Comparison of ENCODE assay signal across 28 mouse cellular contexts in the genomic region with DNA sequence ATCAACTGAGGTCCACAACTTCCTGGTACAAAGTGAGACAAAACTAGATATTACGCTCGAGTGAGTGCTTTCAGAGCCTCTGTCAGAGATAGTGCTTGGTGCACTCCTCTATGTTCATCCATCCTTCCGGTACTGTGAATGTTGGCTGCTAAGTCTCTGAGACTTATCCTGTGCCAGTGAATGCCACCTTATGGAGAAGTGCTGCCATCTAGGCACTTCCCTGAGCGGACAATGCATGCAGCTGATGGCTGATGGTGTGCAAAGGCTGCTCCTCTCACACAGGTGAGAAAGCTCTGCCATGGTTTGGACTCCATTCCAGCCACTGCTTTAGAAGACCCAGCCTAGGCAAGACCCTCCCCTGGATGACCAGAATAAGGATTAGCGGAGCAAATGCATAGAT. TPM values are rescaled to one million over a fixed set of nuclear protein-coding genes. Genes with fewer than 3 reads are reported as not detected.
DNase-seq lines count a peak whose midpoint lies in the region; TF ChIP-seq lines count a peak whose summit lies in the region.
"Had no signal": no experiment of that assay in that cellular context is flagged by ENCODE, and none has a peak within 500 bp of the region (broad histone marks: within the 10 kb centered on the region; RNA-seq: fewer than 3 reads in every experiment).

No protein-coding gene starts in this region.

- no peak for DNase-seq in gastrocnemius, adult 2 months
- no peak for DNase-seq in gastrocnemius, adult 18-20 months (ENCODE audit: low spot score)
- DNase-seq in left cerebral cortex, adult 18-20 months (ENCODE audit: low spot score in 2 of 2) = peak; percentile 16 to 24
- DNase-seq in left cerebral cortex, postnatal 10 days (ENCODE audit: extremely low spot score in 1 of 2, low spot score in 2 of 2) = no peak
- DNase-seq in right cerebral cortex, adult 2 months (ENCODE audit: low spot score in 2 of 2) = peak; percentile 25 to 31
- no peak for DNase-seq in right cerebral cortex, postnatal 14 days
- no peak for DNase-seq in adipocyte (ENCODE audit: low spot score)
- DNase-seq: adrenal gland, adult 8-10 months; B cell, adult 2 months; cerebellum, adult 9-10 months; gastrocnemius, postnatal 10 days; kidney, adult 8-10 months; kidney, postnatal 10 days; liver, postnatal 0 days; thymus, adult 18-20 months; thymus, postnatal 36 days had no signal

- no peak overlapping the region for H3K4me3 ChIP-seq in gastrocnemius, adult 2 months
- H3K4me3 ChIP-seq: forebrain, embryonic 10.5 days; heart, embryonic 12.5 days; hindbrain, embryonic 12.5 days; limb, embryonic 12.5 days; neural tube, embryonic 15.5 days; stomach, embryonic 15.5 days had no signal

- H3K27ac ChIP-seq in gastrocnemius, adult 2 months = no peak overlapping the region
- H3K27ac ChIP-seq: forebrain, embryonic 10.5 days; hindbrain, embryonic 12.5 days; limb, embryonic 12.5 days; macrophage; neural tube, embryonic 15.5 days; stomach, embryonic 15.5 days had no signal

- intact Hi-C loops in gastrocnemius, adult 2 months (cut with DNase I) = no loop called here
- intact Hi-C loops in left cerebral cortex, postnatal 10 days (cut with DNase I) = no loop called here

- TF ChIP-seq CTCF in gastrocnemius, adult 2 months (IDR thresholded peaks at IDR 0.05) = peak; percentile 37; the same call in 1 of the 2 replicates

RNA-seq across cellular contexts. Expression of a gene that starts 10.1 kb away (rescaled TPM):
- 100 to 1,000 TPM; 338 to 397 TPM for total RNA-seq in gastrocnemius, adult 2 months (2021)
- total RNA-seq in gastrocnemius, adult 18-20 months (2021) = 100 to 1,000 TPM; 224 to 340 TPM
- not detected for total RNA-seq in left cerebral cortex, adult 18-20 months (2021)
- under 1 TPM; 0.41 to 0.65 TPM for total RNA-seq in left cerebral cortex, postnatal 10 days (2021)
- total RNA-seq: adrenal gland, adult 8-10 months; CH12.LX; G1E; layer of hippocampus, postnatal 25 days had no signal

RNA-seq across cellular contexts. Expression of a gene that starts 33.6 kb away (rescaled TPM):
- total RNA-seq in gastrocnemius, adult 2 months (2021) = not detected
- total RNA-seq in gastrocnemius, adult 18-20 months (2021) = not detected
- not detected for total RNA-seq in left cerebral cortex, adult 18-20 months (2021)
- total RNA-seq in left cerebral cortex, postnatal 10 days (2021) = not detected
- total RNA-seq: adrenal gland, adult 8-10 months; CH12.LX; G1E; gastrocnemius, postnatal 10 days; granulocyte monocyte progenitor cell, adult 5-6 weeks; heart, postnatal 25 days; layer of hippocampus, postnatal 25 days had no signal

RNA-seq across cellular contexts. Expression of a gene that starts 37.1 kb away (rescaled TPM):
- total RNA-seq in gastrocnemius, adult 2 months (2021) = under 1 TPM; 0.20 to 0.77 TPM
- under 1 TPM; 0.43 to 0.59 TPM for total RNA-seq in gastrocnemius, adult 18-20 months (2021)
- 1 to 10 TPM; 2.0 to 2.1 TPM for total RNA-seq in left cerebral cortex, adult 18-20 months (2021)
- 1 to 10 TPM; 1.9 to 2.3 TPM for total RNA-seq in left cerebral cortex, postnatal 10 days (2021)
- total RNA-seq: granulocyte monocyte progenitor cell, adult 5-6 weeks; heart, postnatal 25 days had no signal

Comparison
In these comparisons a context has a peak if more than half of its experiments do, and no peak if none do; other contexts are left out.
1. DNase-seq: peak in left cerebral cortex, adult 18-20 months (2 of 2) and right cerebral cortex, adult 2 months (2 of 2); none in gastrocnemius, adult 2 months (single experiment), gastrocnemius, adult 18-20 months (single experiment), left cerebral cortex, postnatal 10 days (0 of 2), right cerebral cortex, postnatal 14 days (single experiment) and adipocyte (single experiment).
2. RNA of a gene that starts 10.1 kb away (total RNA-seq): 338 to 397 TPM in gastrocnemius, adult 2 months and 224 to 340 TPM in gastrocnemius, adult 18-20 months; 0.41 to 0.65 TPM in left cerebral cortex, postnatal 10 days and not detected in left cerebral cortex, adult 18-20 months; every median in the first group is over 100 times any median in the second.